ENCODE assay signal across 9 mouse cellular contexts in genomic region chr5:121592816-121593407, GRCm38 (mm10). TPM values are rescaled to one million over a fixed set of nuclear protein-coding genes. Genes with fewer than 3 reads are reported as not detected.
DNase-seq lines count a peak whose midpoint lies in the region; ATAC-seq and TF ChIP-seq lines count a peak whose summit lies in the region.
"Had no signal": no experiment of that assay in that cellular context is flagged by ENCODE, and none has a peak within 500 bp of the region (broad histone marks: within the 10 kb centered on the region; RNA-seq: fewer than 3 reads in every experiment).

No protein-coding gene starts in this region.

- no peak for TF ChIP-seq POLR2A in thymus, adult 2 months (IDR thresholded peaks at IDR 0.05; ENCODE audit: control insufficient read depth, extremely low read depth, insufficient read depth, low read length, poor library complexity)

- no peaks in the 10 kb centered on the region for H3K9me3 ChIP-seq in intestine, embryonic 16.5 days (ENCODE audit: control insufficient read depth, low read length)
- no peaks in the 10 kb centered on the region for H3K9me3 ChIP-seq in midbrain, embryonic 14.5 days (ENCODE audit: control insufficient read depth, low read length)

- WGBS in thymus, adult 2 months: 5% methylated on average over 33 of the region's 33 CpGs
- 4% methylated on average over 33 of the region's 33 CpGs for WGBS in intestine, embryonic 16.5 days
- 5% methylated on average over 33 of the region's 33 CpGs for WGBS in midbrain, embryonic 14.5 days

- H3K27ac ChIP-seq in thymus, adult 2 months (ENCODE audit: control insufficient read depth, insufficient read depth, low read length): no peak overlapping the region
- H3K27ac ChIP-seq in intestine, embryonic 16.5 days (ENCODE audit: low read length): peak overlapping the region; percentile 87
- H3K27ac ChIP-seq in midbrain, embryonic 14.5 days (replicated peaks; ENCODE audit: low read depth, low read length): peak overlapping the region; percentile 70; the same call in 1 of the 2 replicates

- peak overlapping the region; percentile 68 for H3K4me3 ChIP-seq in thymus, adult 2 months (ENCODE audit: control insufficient read depth, insufficient read depth, low read length)
- H3K4me3 ChIP-seq in intestine, embryonic 16.5 days (ENCODE audit: low read length): peak overlapping the region; percentile 87
- H3K4me3 ChIP-seq in midbrain, embryonic 14.5 days (replicated peaks; ENCODE audit: low read depth, low read length): peak overlapping the region; percentile 49

- H3K4me2 ChIP-seq in intestine, embryonic 16.5 days (ENCODE audit: low read depth, low read length): peak overlapping the region; percentile 92
- peak overlapping the region; percentile 95 for H3K4me2 ChIP-seq in midbrain, embryonic 14.5 days (ENCODE audit: low read length)

- peak; percentile 63 for ATAC-seq in intestine, embryonic 16.5 days
- ATAC-seq in midbrain, embryonic 14.5 days (ENCODE audit: low FRiP score, low TSS enrichment): peak; percentile 46; the same call in 1 of the 2 replicates

- DNase-seq in adrenal gland, postnatal 36 days: peak; percentile 39 to 51
- no peak for DNase-seq in adrenal gland, postnatal 4 days (ENCODE audit: low spot score in 2 of 2)
- DNase-seq in thymus, adult 2 months: no peak
- no peak for DNase-seq in thymus, postnatal 0 days (ENCODE audit: low spot score)
- peak; percentile 18 for DNase-seq in midbrain, embryonic 14.5 days
- DNase-seq in urinary bladder, postnatal 25 days (ENCODE audit: low spot score): no peak
- no peak for DNase-seq in gastrocnemius, postnatal 10 days

- H3K27me3 ChIP-seq in thymus, adult 2 months (ENCODE audit: control insufficient read depth, insufficient read depth, low read length): no peaks in the 10 kb centered on the region
- no peaks in the 10 kb centered on the region for H3K27me3 ChIP-seq in intestine, embryonic 16.5 days (replicated peaks; ENCODE audit: control insufficient read depth, insufficient read depth, low read length)
- no peaks in the 10 kb centered on the region for H3K27me3 ChIP-seq in midbrain, embryonic 14.5 days (ENCODE audit: control insufficient read depth, insufficient read depth, low read length)

- peaks cover 15% of the 10 kb centered on the region for H3K4me1 ChIP-seq in thymus, adult 2 months (replicated peaks; ENCODE audit: control insufficient read depth, insufficient read depth, low read length)
- H3K4me1 ChIP-seq in intestine, embryonic 16.5 days (ENCODE audit: control insufficient read depth, insufficient read depth, low read length): peaks cover 27% of the 10 kb centered on the region
- peaks cover 11% of the 10 kb centered on the region; the same call in 1 of the 2 replicates for H3K4me1 ChIP-seq in midbrain, embryonic 14.5 days (ENCODE audit: control insufficient read depth, insufficient read depth, low read length)

- TF ChIP-seq CTCF in thymus, adult 2 months (IDR thresholded peaks at IDR 0.05; ENCODE audit: borderline replicate concordance, control insufficient read depth, extremely low read depth, insufficient read depth, low read length, poor library complexity): no peak

- peak overlapping the region; percentile 87 for H3K9ac ChIP-seq in intestine, embryonic 16.5 days (ENCODE audit: low read depth, low read length)
- H3K9ac ChIP-seq in midbrain, embryonic 14.5 days (replicated peaks; ENCODE audit: low read length): peak overlapping the region; percentile 62

- no peaks in the 10 kb centered on the region for H3K36me3 ChIP-seq in thymus, adult 2 months (ENCODE audit: control insufficient read depth, insufficient read depth, low read length)
- no peaks in the 10 kb centered on the region for H3K36me3 ChIP-seq in intestine, embryonic 16.5 days (ENCODE audit: control insufficient read depth, insufficient read depth, low read length)
- H3K36me3 ChIP-seq in midbrain, embryonic 14.5 days (ENCODE audit: control insufficient read depth, insufficient read depth, low read length): no peaks in the 10 kb centered on the region

RNA-seq across cellular contexts. Expression of gene Aldh2, which starts 0.7 kb away (rescaled TPM):
- 1,000 to 10,000 TPM; 1,062 to 2,025 TPM for total RNA-seq in adrenal gland, postnatal 36 days (2021)
- total RNA-seq in adrenal gland, postnatal 4 days (2021): 100 to 1,000 TPM; 858 to 942 TPM
- 203 and 217 TPM in 2 replicates for polyA plus RNA-seq in thymus, adult 2 months (2012; rRNA removed)
- 127 and 128 TPM in 2 replicates for polyA plus RNA-seq in thymus, postnatal 0 days (2015; fragmentation: Nextera tagmentation; extraction: Ambion mirVana)
- polyA plus RNA-seq in intestine, embryonic 16.5 days (2015; fragmentation: Nextera tagmentation; extraction: Ambion mirVana): 236 TPM in 2 replicates
- polyA plus RNA-seq in midbrain, embryonic 14.5 days (2014; fragmentation: Nextera tagmentation; extraction: Ambion mirVana): 41.8 and 64.1 TPM in 2 replicates
- total RNA-seq in gastrocnemius, postnatal 10 days (2021): 100 to 1,000 TPM; 117 to 123 TPM

RNA-seq across cellular contexts. Expression of gene Acad12, which starts 25.8 kb away (rescaled TPM):
- 10 to 100 TPM; 19.4 to 23.4 TPM for total RNA-seq in adrenal gland, postnatal 36 days (2021)
- total RNA-seq in adrenal gland, postnatal 4 days (2021): 10 to 100 TPM; 13.3 to 14.5 TPM
- polyA plus RNA-seq in thymus, adult 2 months (2012; rRNA removed): 3.9 and 8.8 TPM in 2 replicates
- 1.3 and 1.4 TPM in 2 replicates for polyA plus RNA-seq in thymus, postnatal 0 days (2015; fragmentation: Nextera tagmentation; extraction: Ambion mirVana)
- polyA plus RNA-seq in intestine, embryonic 16.5 days (2015; fragmentation: Nextera tagmentation; extraction: Ambion mirVana): 4.5 and 5.3 TPM in 2 replicates
- 1.2 and 1.7 TPM in 2 replicates for polyA plus RNA-seq in midbrain, embryonic 14.5 days (2014; fragmentation: Nextera tagmentation; extraction: Ambion mirVana)
- 10 to 100 TPM; 10.1 to 10.3 TPM for total RNA-seq in gastrocnemius, postnatal 10 days (2021)

RNA-seq across cellular contexts. Expression of gene Mapkapk5, which starts 47.2 kb away (rescaled TPM):
- 10 to 100 TPM; 78.9 to 82.6 TPM for total RNA-seq in adrenal gland, postnatal 36 days (2021)
- total RNA-seq in adrenal gland, postnatal 4 days (2021): 10 to 100 TPM; 82.4 to 92.1 TPM
- polyA plus RNA-seq in thymus, adult 2 months (2012; rRNA removed): 38.7 and 49.3 TPM in 2 replicates
- polyA plus RNA-seq in thymus, postnatal 0 days (2015; fragmentation: Nextera tagmentation; extraction: Ambion mirVana): 46.7 and 52.1 TPM in 2 replicates
- 47.3 and 48.0 TPM in 2 replicates for polyA plus RNA-seq in intestine, embryonic 16.5 days (2015; fragmentation: Nextera tagmentation; extraction: Ambion mirVana)
- 58.3 and 68.8 TPM in 2 replicates for polyA plus RNA-seq in midbrain, embryonic 14.5 days (2014; fragmentation: Nextera tagmentation; extraction: Ambion mirVana)
- total RNA-seq in gastrocnemius, postnatal 10 days (2021): 10 to 100 TPM; 64.4 to 72.4 TPM

RNA-seq across cellular contexts. Expression of gene Adam1a, which starts 47.6 kb away (rescaled TPM):
- total RNA-seq in adrenal gland, postnatal 36 days (2021): 1 to 10 TPM; 4.1 to 5.5 TPM
- total RNA-seq in adrenal gland, postnatal 4 days (2021): 1 to 10 TPM; 9.6 to 9.9 TPM
- 4.0 and 6.8 TPM in 2 replicates for polyA plus RNA-seq in thymus, adult 2 months (2012; rRNA removed)
- 0.64 and 0.66 TPM in 2 replicates for polyA plus RNA-seq in thymus, postnatal 0 days (2015; fragmentation: Nextera tagmentation; extraction: Ambion mirVana)
- 0.81 and 1.0 TPM in 2 replicates for polyA plus RNA-seq in intestine, embryonic 16.5 days (2015; fragmentation: Nextera tagmentation; extraction: Ambion mirVana)
- 6.8 and 6.9 TPM in 2 replicates for polyA plus RNA-seq in midbrain, embryonic 14.5 days (2014; fragmentation: Nextera tagmentation; extraction: Ambion mirVana)
- 1 to 10 TPM; 2.3 to 3.7 TPM for total RNA-seq in gastrocnemius, postnatal 10 days (2021)

RNA-seq across cellular contexts. Expression of gene Gm42878, which starts 47.6 kb away (rescaled TPM):
- total RNA-seq in adrenal gland, postnatal 36 days (2021): not detected
- total RNA-seq in adrenal gland, postnatal 4 days (2021): not detected
- polyA plus RNA-seq in thymus, adult 2 months (2012; rRNA removed): not detected in 2 replicates
- not detected in 2 replicates for polyA plus RNA-seq in thymus, postnatal 0 days (2015; fragmentation: Nextera tagmentation; extraction: Ambion mirVana)
- polyA plus RNA-seq in intestine, embryonic 16.5 days (2015; fragmentation: Nextera tagmentation; extraction: Ambion mirVana): not detected in 2 replicates
- polyA plus RNA-seq in midbrain, embryonic 14.5 days (2014; fragmentation: Nextera tagmentation; extraction: Ambion mirVana): not detected in 2 replicates
- not detected for total RNA-seq in gastrocnemius, postnatal 10 days (2021)
- total RNA-seq: gastrocnemius, postnatal 4 days had no signal

Comparison
In these comparisons a context has a peak if more than half of its experiments do, and no peak if none do; other contexts are left out.
1. DNase-seq: peak in adrenal gland, postnatal 36 days (2 of 2) and midbrain, embryonic 14.5 days (single experiment); none in adrenal gland, postnatal 4 days (0 of 2), thymus, adult 2 months (single experiment), thymus, postnatal 0 days (single experiment), urinary bladder, postnatal 25 days (single experiment) and gastrocnemius, postnatal 10 days (single experiment).
2. Peak in every context shown above with its lines, with median percentiles within 50 percentile points of each other: H3K4me3 ChIP-seq.